Mouse (Mus musculus) lung, embryonic 15.5 days (tissue): ENCODE measurements around the gene Cpsf4l. TPM values are rescaled to one million over a fixed set of nuclear protein-coding genes. Genes with fewer than 3 reads are reported as not detected.
A peak's percentile ranks its signal among the peaks of the same experiment; 100 is the strongest.

Experiments used
- ATAC-seq: fragments of 200-750 bp; cut with Nextera tagmentation; 2 replicates; pipeline ENCODE4 v1.8.0; 2017; ENCODE audit warnings: moderate number of reproducible peaks, borderline replicate concordance; ENCODE audit not compliant: low FRiP score, low TSS enrichment; ENCODE audit errors: extremely low read depth
- H3K27ac ChIP-seq: fragments of 300-500 bp; sonication (generic); 2 replicates; pipeline ENCODE4 v1.5.1; 2015; ENCODE audit warnings: moderate library complexity, mild to moderate bottlenecking, inconsistent platforms
- H3K27me3 ChIP-seq: fragments of 300-500 bp; sonication (generic); 2 replicates; pipeline ENCODE4 v1.6.1; 2015; ENCODE audit warnings: inconsistent platforms
- H3K36me3 ChIP-seq: fragments of 300-500 bp; sonication (generic); 2 replicates; pipeline ENCODE4 v1.6.1; 2015; ENCODE audit warnings: inconsistent platforms
- H3K4me1 ChIP-seq: fragments of 300-500 bp; sonication (generic); 2 replicates; pipeline ENCODE4 v1.6.1; 2015; ENCODE audit warnings: inconsistent platforms
- H3K4me2 ChIP-seq: fragments of 300-500 bp; sonication (generic); 2 replicates; pipeline ENCODE4 v1.6.1; 2015; ENCODE audit warnings: inconsistent platforms, mild to moderate bottlenecking, moderate library complexity
- H3K4me3 ChIP-seq: fragments of 300-500 bp; sonication (generic); 2 replicates; pipeline ENCODE4 v1.5.1; 2015; ENCODE audit warnings: mild to moderate bottlenecking, inconsistent platforms
- H3K9ac ChIP-seq: fragments of 300-500 bp; sonication (generic); 2 replicates; pipeline ENCODE4 v1.6.1; 2015; ENCODE audit warnings: inconsistent platforms
- H3K9me3 ChIP-seq: fragments of 300-500 bp; sonication (generic); 2 replicates; pipeline ENCODE4 v1.6.1; 2016; ENCODE audit warnings: inconsistent platforms
- WGBS: fragments of 180-500 bp; shearing (Covaris S2); methylation state at CpG from one replicate; pipeline ENCODE4 v1.1.7; 2015; 5-methylcytosine and 5-hydroxymethylcytosine counted together
- polyA plus RNA-seq: library from polyadenylated mRNA; unstranded; fragments of >200 nt; fragmentation: Nextera tagmentation; extraction: Ambion mirVana; gene quantifications from 2 replicates; pipeline ENCODE4 v1.2.1, GENCODE M21; 2015

Gene Cpsf4l
- polyA plus RNA-seq, 1 experiment from 2014 or later, result 2.7 TPM

GRCm38 (mm10) chr11:113648690-113649352, 61.0 kb downstream of the Cpsf4l start, which contains the start of gene Cog1:
Gene Cog1, plus strand, starts transcription at chr11:113649169.
- WGBS, result 43% methylated on average over 26 of the region's 26 CpGs
- Histone ChIP-seq H3K36me3 (peaks cover 21% of the 10 kb centered on the region), H3K4me1 (peaks cover 25% of the 10 kb centered on the region)

More at GRCm38 (mm10) chr11:113648690-113649352, 61.0 kb downstream of the Cpsf4l start, which contains the start of gene Cog1:
- Histone ChIP-seq H3K4me2 (peak within 1 kb of the TSS; percentile 59), H3K27ac (peak within 1 kb of the TSS; percentile 85), H3K27me3 (no peaks in the 10 kb centered on the region), H3K9me3 (no peaks in the 10 kb centered on the region), H3K4me3 (peak within 1 kb of the TSS; percentile 91), H3K9ac (peak within 1 kb of the TSS; percentile 89)
- ATAC-seq, result no peak

Other genes starting within 250 kb of the Cpsf4l start
- 2.5 and 3.1 TPM in 2 replicates for gene Sstr2, start 90.7 kb downstream of the Cpsf4l start, polyA plus RNA-seq
- 26.5 and 27.7 TPM in 2 replicates for gene Cog1, start 60.8 kb downstream of the Cpsf4l start, polyA plus RNA-seq
- gene Slc39a11, start 59.9 kb downstream of the Cpsf4l start, polyA plus RNA-seq, result 23.7 and 24.5 TPM in 2 replicates
- 43.7 and 44.6 TPM in 2 replicates for gene Fam104a, start 25.9 kb downstream of the Cpsf4l start, polyA plus RNA-seq
- gene D11Wsu47e, start 25.6 kb downstream of the Cpsf4l start, polyA plus RNA-seq, result 19.7 and 20.6 TPM in 2 replicates
- gene Cdc42ep4, start 41.9 kb upstream of the Cpsf4l start, polyA plus RNA-seq, result 122 TPM in 2 replicates